Comparison of ENCODE assay signal across 15 mouse cellular contexts in genomic region chr16:10923561-10923960, GRCm38 (mm10).
"Had no signal": no experiment of that assay in that cellular context is flagged by ENCODE, and none has a peak within 500 bp of the region (broad histone marks: within the 10 kb centered on the region; RNA-seq: fewer than 3 reads in every experiment).

No protein-coding gene starts in this region.

- H3K27ac ChIP-seq: limb, embryonic 13.5 days; liver, embryonic 14.5 days; neural tube, embryonic 15.5 days; stomach, postnatal 0 days had no signal

- DNase-seq: kidney, postnatal 25 days; layer of hippocampus, adult 9-11 months; layer of hippocampus, postnatal 36 days; left cerebral cortex, postnatal 4 days; lung, adult 2 months; lung, postnatal 36 days; midbrain, embryonic 14.5 days; right cerebral cortex, adult 18-20 months; right cerebral cortex, postnatal 25 days; thymus, postnatal 4 days had no signal

- H3K4me3 ChIP-seq: limb, embryonic 13.5 days; myocyte; neural tube, embryonic 15.5 days had no signal
